Mouse (Mus musculus) hindbrain, embryonic 13.5 days (tissue): ENCODE data around the gene AL607142.1. TPM values are rescaled to one million over a fixed set of nuclear protein-coding genes. Genes with fewer than 3 reads are reported as not detected.

Source experiments
- ATAC-seq: fragments of 200-750 bp; cut with Nextera tagmentation; 2 replicates; pipeline ENCODE4 v1.8.0; 2017; ENCODE audit warnings: moderate TSS enrichment; ENCODE audit not compliant: low FRiP score
- H3K27ac ChIP-seq: fragments of 300-500 bp; sonication (generic); 2 replicates; pipeline ENCODE4 v1.5.1; 2015; ENCODE audit warnings: inconsistent platforms, mild to moderate bottlenecking, moderate library complexity
- H3K27me3 ChIP-seq: fragments of 300-500 bp; sonication (generic); 2 replicates; pipeline ENCODE4 v1.6.1; 2015; ENCODE audit warnings: mild to moderate bottlenecking, inconsistent platforms
- H3K36me3 ChIP-seq: fragments of 300-500 bp; sonication (generic); 2 replicates; pipeline ENCODE4 v1.6.1; 2015; ENCODE audit warnings: mild to moderate bottlenecking, inconsistent platforms
- H3K4me1 ChIP-seq: fragments of 300-500 bp; sonication (generic); replicated peaks from 2 replicates; pipeline ENCODE4 v1.6.1; 2015; ENCODE audit warnings: inconsistent platforms
- H3K4me2 ChIP-seq: fragments of 300-500 bp; sonication (generic); 2 replicates; pipeline ENCODE4 v1.6.1; 2015; ENCODE audit warnings: inconsistent platforms, mild to moderate bottlenecking, moderate library complexity
- H3K4me3 ChIP-seq: fragments of 300-500 bp; sonication (generic); 2 replicates; pipeline ENCODE4 v1.5.1; 2015; ENCODE audit warnings: mild to moderate bottlenecking, inconsistent platforms
- H3K9ac ChIP-seq: fragments of 300-500 bp; sonication (generic); 2 replicates; pipeline ENCODE4 v1.6.1; 2015; ENCODE audit warnings: mild to moderate bottlenecking, inconsistent platforms
- H3K9me3 ChIP-seq: fragments of 300-500 bp; sonication (generic); 2 replicates; pipeline ENCODE4 v1.6.1; 2016; ENCODE audit warnings: inconsistent platforms
- WGBS: fragments of 180-500 bp; shearing (Covaris S2); methylation state at CpG from one replicate; pipeline ENCODE4 v1.1.7; 2015; 5-methylcytosine and 5-hydroxymethylcytosine counted together
- polyA plus RNA-seq: library from polyadenylated mRNA; unstranded; fragments of >200 nt; fragmentation: Nextera tagmentation; extraction: Ambion mirVana; gene quantifications from 2 replicates; pipeline ENCODE4 v1.2.1, GENCODE M21; 2015

The AL607142.1 gene
- polyA plus RNA-seq, 1 experiment from 2014 or later, result not detected

GRCm38 (mm10) chr4:120058794-120059193 lies 6.0 kb upstream of the AL607142.1 start:
- Histone ChIP-seq H3K27ac (no peak overlapping the region), H3K4me3 (no peak overlapping the region), H3K36me3 (no peaks in the 10 kb centered on the region), H3K4me2 (no peak overlapping the region), H3K9me3 (no peaks in the 10 kb centered on the region), H3K4me1 (no peaks in the 10 kb centered on the region), H3K9ac (no peak overlapping the region), H3K27me3 (no peaks in the 10 kb centered on the region)
- WGBS, result 84% methylated on average over 10 of the region's 10 CpGs
- ATAC-seq, result no peak

DNA sequence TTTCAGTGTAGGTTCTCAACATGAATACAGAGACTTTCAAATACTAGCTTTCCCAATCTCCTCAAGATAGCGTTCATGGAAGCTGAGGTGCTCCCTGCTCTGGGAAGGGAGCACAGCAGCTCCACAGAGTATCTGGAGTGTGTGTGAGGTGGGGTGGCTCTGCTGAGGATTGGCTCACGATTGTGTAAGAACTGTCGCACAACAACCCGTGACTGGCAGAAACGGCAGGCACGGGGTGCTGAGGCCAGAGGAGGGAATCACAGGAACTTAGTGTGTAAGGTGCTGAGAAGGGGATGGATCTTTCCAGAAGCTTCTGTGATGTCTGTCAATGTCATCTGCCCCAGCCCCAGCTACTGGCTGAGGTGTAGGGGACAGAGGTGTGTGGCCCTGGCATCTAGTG lies 3.1 kb upstream of the AL607142.1 start:
- 95% methylated on average over 6 of the region's 6 CpGs for WGBS
- no peak overlapping the region for H3K4me2 ChIP-seq

DNA sequence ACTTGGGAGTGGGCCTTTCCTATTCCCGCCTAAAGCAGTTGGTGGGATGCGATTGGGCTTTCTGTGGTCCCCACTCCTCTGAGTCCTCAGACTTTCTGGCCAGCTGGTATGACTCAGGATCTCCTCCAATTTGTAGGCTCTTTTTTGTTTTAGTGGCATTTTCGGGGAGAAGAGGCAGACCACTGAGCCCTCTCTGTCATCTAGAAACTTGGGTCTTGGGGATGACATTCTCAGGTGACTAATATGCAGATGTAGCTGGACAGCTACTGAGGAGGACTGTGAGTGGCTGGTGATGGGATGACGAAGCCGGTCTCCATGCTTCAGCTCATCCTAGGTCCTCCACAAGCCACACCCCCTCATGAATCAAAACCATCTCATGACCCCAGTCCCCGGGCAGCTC lies 2.6 kb upstream of the AL607142.1 start:
- no peaks in the 10 kb centered on the region for H3K36me3 ChIP-seq
- WGBS, result 79% methylated on average over 6 of the region's 6 CpGs
- H3K27me3 ChIP-seq, result no peaks in the 10 kb centered on the region
- H3K4me1 ChIP-seq, result peaks cover 3% of the 10 kb centered on the region
- no peak overlapping the region for H3K4me3 ChIP-seq
- no peaks in the 10 kb centered on the region for H3K9me3 ChIP-seq
- H3K27ac ChIP-seq, result no peak overlapping the region
- ATAC-seq, result no peak
- H3K4me2 ChIP-seq, result no peak overlapping the region
- no peak overlapping the region for H3K9ac ChIP-seq

More for the DNA sequence above, 3.1 kb upstream of the AL607142.1 start:
- H3K9me3 ChIP-seq, result no peaks in the 10 kb centered on the region
- no peak overlapping the region for H3K4me3 ChIP-seq
- H3K4me1 ChIP-seq, result no peaks in the 10 kb centered on the region
- H3K9ac ChIP-seq, result no peak overlapping the region
- H3K27me3 ChIP-seq, result no peaks in the 10 kb centered on the region
- no peak overlapping the region for H3K27ac ChIP-seq
- ATAC-seq, result no peak
- no peaks in the 10 kb centered on the region for H3K36me3 ChIP-seq

DNA sequence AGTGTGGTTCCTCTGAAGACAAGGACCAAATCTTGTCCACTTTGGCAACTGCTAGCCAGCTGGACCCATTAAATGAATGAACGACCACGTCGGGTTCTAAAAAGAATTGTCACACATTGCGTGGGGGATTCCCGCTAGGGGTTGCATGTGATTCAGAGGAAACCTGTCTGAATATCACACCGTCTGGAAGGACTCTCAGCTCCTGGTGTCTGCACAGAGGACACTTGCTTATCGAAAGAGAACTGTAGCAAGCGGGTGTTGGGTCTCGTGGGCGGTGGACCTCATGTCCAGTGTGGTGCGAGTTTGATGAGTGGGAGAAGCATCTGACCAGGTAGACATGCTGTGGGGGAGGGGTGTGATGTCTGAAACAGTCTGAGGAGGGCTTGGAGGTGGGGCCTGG lies 2.0 kb upstream of the AL607142.1 start:
- no peak overlapping the region for H3K4me3 ChIP-seq
- no peak overlapping the region for H3K4me2 ChIP-seq
- 91% methylated on average over 11 of the region's 11 CpGs for WGBS
- no peak for ATAC-seq
- H3K9me3 ChIP-seq, result no peaks in the 10 kb centered on the region
- no peaks in the 10 kb centered on the region for H3K27me3 ChIP-seq
- H3K27ac ChIP-seq, result no peak overlapping the region
- H3K9ac ChIP-seq, result no peak overlapping the region
- peaks cover 7% of the 10 kb centered on the region for H3K4me1 ChIP-seq
- H3K36me3 ChIP-seq, result no peaks in the 10 kb centered on the region

GRCm38 (mm10) chr4:120063353-120064124 lies 1.3 kb upstream of the AL607142.1 start:
- Histone ChIP-seq H3K27ac (no peak overlapping the region), H3K9me3 (no peaks in the 10 kb centered on the region), H3K27me3 (no peaks in the 10 kb centered on the region), H3K4me2 (no peak overlapping the region), H3K36me3 (no peaks in the 10 kb centered on the region), H3K4me3 (no peak overlapping the region), H3K9ac (no peak overlapping the region; the same call in 1 of the 2 replicates), H3K4me1 (peaks cover 7% of the 10 kb centered on the region)
- WGBS, result 94% methylated on average over 20 of the region's 20 CpGs
- no peak for ATAC-seq

DNA sequence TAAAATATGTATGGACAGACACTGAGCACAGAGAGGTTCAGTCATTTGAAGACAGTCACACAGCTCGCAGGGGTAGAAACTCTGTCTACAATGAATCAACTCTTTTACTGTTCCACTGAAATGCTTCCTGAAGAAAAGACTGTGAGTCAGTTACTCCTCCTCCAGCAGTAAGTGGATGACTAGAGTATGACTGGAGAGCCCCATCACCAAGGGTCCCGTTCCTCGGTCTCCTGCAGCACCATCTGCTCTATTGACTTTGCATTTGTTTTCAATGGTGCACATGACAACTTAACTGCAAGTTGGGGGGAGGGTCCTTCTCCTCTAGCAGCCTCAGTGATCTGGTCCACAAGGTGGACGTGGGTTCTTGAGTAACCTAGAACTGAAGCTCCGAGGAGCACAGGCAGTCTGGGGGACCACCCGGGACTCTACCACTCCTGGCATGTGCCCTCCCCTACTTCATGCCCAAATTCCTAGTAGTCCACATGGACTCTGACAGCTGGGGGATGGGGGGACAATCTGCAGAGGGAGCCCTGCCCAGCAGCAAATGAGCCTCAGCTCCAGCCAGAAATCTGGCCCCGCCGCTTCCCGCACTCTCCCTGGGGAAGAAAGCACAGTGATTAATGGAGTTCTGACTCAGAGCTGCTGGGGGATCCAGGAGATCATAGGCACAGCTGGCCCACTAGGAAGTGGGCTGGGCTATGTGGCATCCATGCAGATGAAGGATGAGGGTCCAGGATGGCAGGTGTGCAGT lies 2.2 kb downstream of the AL607142.1 start:
- Histone ChIP-seq H3K4me2 (no peak overlapping the region), H3K36me3 (no peaks in the 10 kb centered on the region), H3K9me3 (no peaks in the 10 kb centered on the region), H3K4me1 (peaks cover 7% of the 10 kb centered on the region), H3K4me3 (no peak overlapping the region), H3K27ac (peak overlapping the region; percentile 12; the same call in 1 of the 2 replicates), H3K27me3 (no peaks in the 10 kb centered on the region), H3K9ac (no peak overlapping the region)
- 63% methylated on average over 9 of the region's 9 CpGs for WGBS
- peak; percentile 52; the same call in 1 of the 2 replicates for ATAC-seq

GRCm38 (mm10) chr4:120067592-120068235 lies 2.9 kb downstream of the AL607142.1 start:
- ATAC-seq, result no peak
- H3K9ac ChIP-seq, result no peak overlapping the region
- no peaks in the 10 kb centered on the region for H3K9me3 ChIP-seq
- no peak overlapping the region for H3K4me3 ChIP-seq
- H3K27me3 ChIP-seq, result no peaks in the 10 kb centered on the region
- peak overlapping the region; percentile 12; the same call in 1 of the 2 replicates for H3K27ac ChIP-seq
- 88% methylated on average over 8 of the region's 8 CpGs for WGBS
- peaks cover 7% of the 10 kb centered on the region for H3K4me1 ChIP-seq
- H3K36me3 ChIP-seq, result no peaks in the 10 kb centered on the region
- no peak overlapping the region for H3K4me2 ChIP-seq

DNA sequence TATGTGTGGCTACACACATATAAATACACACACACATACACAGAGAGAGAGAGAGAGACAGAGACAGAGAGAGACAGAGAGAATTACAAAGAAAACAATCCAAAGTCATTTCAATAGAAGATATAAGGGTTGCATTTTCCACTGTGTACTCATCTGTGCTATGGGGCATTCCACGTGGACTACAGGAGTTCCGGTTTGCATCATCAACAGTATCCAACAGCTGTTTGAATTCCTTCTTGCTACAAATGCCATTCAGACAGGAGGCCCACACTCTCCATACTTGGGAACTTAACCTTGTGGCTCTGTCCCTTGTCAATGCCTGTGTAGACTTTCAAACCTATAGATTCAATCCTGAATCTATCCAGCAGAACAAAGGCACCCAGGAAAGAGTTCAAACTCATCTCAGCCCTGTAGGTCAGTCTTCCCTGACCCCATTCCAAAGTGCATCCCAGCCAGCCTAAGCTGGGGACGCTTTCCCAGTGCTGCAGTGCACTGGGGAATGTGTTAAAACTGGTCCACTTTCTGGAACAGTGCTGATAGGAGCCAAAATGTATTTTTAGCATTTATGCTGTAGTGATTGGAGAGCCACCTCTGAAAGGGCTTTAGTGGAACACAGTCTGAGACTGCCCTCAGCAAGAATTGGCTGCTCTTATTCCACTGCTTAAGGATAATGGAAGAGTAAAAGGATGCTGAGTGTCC lies 4.2 kb downstream of the AL607142.1 start:
- Histone ChIP-seq H3K36me3 (no peaks in the 10 kb centered on the region), H3K4me2 (no peak overlapping the region), H3K4me1 (peaks cover 12% of the 10 kb centered on the region), H3K9ac (no peak overlapping the region), H3K27ac (no peak overlapping the region), H3K9me3 (no peaks in the 10 kb centered on the region), H3K4me3 (no peak overlapping the region), H3K27me3 (no peaks in the 10 kb centered on the region)
- 80% methylated on average over 3 of the region's 3 CpGs for WGBS
- ATAC-seq, result no peak

DNA sequence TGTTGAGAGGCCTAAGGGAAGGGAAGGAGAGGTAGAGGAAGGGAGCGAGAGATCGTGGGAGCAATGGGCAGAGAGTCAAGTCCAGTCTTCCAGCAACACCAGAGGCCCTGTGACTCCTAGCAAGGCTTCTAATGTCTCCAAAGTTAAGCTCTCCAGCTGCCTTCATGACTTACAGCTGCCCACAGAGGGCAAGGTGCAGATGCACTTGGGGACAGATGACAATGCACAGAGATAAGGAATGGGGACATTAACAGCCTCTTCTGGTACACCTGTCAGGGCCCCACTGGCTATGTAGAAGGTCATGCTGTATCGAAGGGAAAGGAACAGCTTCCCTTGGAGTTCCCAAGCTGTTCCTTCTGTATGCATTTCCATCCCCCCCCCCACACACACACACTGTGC lies 4.8 kb downstream of the AL607142.1 start:
- Histone ChIP-seq H3K4me1 (peaks cover 16% of the 10 kb centered on the region), H3K9me3 (no peaks in the 10 kb centered on the region), H3K36me3 (no peaks in the 10 kb centered on the region), H3K27ac (no peak overlapping the region), H3K4me2 (no peak overlapping the region), H3K9ac (no peak overlapping the region), H3K27me3 (no peaks in the 10 kb centered on the region), H3K4me3 (no peak overlapping the region)
- ATAC-seq, result no peak
- 91% methylated on average over 3 of the region's 3 CpGs for WGBS

DNA sequence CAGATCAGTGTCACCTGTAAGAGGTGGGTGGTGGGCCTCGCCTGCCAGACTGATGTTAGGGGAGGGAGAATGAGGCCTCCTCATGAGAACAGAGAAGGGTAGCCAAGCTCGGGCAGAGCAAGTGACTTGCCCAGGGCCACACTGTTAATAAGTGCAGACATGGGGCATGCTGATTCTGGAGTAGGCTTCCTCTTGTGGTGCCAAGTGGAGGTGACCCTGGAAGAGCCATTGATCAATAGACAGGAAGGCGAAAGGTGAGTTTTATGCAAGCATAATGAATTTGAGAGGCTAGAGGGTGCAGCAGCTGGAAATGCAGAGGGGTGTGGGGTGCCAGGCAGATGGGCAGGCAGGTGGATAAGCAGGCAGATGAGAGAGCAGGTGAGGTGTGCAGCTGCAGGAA lies 6.6 kb downstream of the AL607142.1 start:
- Histone ChIP-seq H3K36me3 (no peaks in the 10 kb centered on the region), H3K9ac (no peak overlapping the region), H3K4me2 (no peak overlapping the region), H3K27ac (no peak overlapping the region), H3K4me1 (peaks cover 16% of the 10 kb centered on the region), H3K9me3 (no peaks in the 10 kb centered on the region), H3K4me3 (no peak overlapping the region), H3K27me3 (no peaks in the 10 kb centered on the region)
- ATAC-seq, result no peak
- WGBS, result 79% methylated on average over 3 of the region's 3 CpGs

DNA sequence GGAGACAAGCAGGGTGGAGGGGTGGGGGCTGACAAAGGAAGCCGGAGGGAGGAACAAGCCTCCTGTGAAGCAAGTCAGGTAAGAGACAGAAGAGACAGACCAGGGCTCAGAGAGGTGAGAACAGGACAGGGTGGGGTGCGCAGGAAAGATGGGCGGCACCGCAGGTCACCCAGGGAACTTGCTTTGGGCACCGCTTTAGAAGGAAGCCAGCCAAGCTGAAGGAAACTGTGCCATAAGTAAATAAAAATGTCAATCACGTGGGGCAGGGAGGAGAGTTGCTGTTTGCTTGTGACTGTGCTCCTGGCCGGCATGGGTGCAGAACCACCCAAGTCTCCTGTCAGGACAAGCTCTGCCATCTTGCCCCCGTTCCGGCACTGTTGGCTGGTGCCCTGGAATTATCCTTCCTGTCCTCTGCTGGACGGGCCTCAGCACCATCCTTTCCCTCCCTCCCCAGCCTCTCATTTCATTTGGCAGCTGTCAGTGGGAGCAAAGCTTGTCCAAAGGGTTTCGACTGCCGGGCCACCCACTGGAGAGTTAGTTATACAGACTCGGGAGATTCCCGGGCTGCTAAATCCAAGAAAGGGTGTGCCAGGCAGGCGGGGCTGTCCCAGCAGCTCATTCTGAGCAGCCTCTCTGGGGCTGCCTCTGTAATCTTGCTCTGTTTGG lies 7.2 kb downstream of the AL607142.1 start:
- ATAC-seq, result no peak
- Histone ChIP-seq H3K4me3 (no peak overlapping the region), H3K36me3 (no peaks in the 10 kb centered on the region), H3K4me1 (peaks cover 15% of the 10 kb centered on the region), H3K27me3 (no peaks in the 10 kb centered on the region), H3K27ac (no peak overlapping the region), H3K4me2 (no peak overlapping the region), H3K9ac (0 out of 2 replicates have a peak overlapping the region, but pooled peaks have one; percentile 9), H3K9me3 (no peaks in the 10 kb centered on the region)
- 65% methylated on average over 15 of the region's 15 CpGs for WGBS
